Mouse (Mus musculus) brain, embryonic 14.5 days (tissue): Measurements from ENCODE around the gene Rfx7.

ENCODE experiments used
- CTCF ChIP-seq: fragments of 200-500 bp; IDR thresholded peaks from 2 replicates; pipeline ENCODE4 v1.5.1; 2012; ENCODE audit warnings: inconsistent platforms, mild to moderate bottlenecking, moderate library complexity, borderline replicate concordance; ENCODE audit not compliant: insufficient read depth, insufficient read length; ENCODE audit errors: extremely low read depth
- POLR2A ChIP-seq: fragments of 200-500 bp; IDR thresholded peaks from 2 replicates; pipeline ENCODE4 v1.6.1; 2012; ENCODE audit warnings: mild to moderate bottlenecking, inconsistent platforms, borderline replicate concordance; ENCODE audit not compliant: poor library complexity, insufficient read depth, insufficient read length, severe bottlenecking; ENCODE audit errors: extremely low read depth

DNA sequence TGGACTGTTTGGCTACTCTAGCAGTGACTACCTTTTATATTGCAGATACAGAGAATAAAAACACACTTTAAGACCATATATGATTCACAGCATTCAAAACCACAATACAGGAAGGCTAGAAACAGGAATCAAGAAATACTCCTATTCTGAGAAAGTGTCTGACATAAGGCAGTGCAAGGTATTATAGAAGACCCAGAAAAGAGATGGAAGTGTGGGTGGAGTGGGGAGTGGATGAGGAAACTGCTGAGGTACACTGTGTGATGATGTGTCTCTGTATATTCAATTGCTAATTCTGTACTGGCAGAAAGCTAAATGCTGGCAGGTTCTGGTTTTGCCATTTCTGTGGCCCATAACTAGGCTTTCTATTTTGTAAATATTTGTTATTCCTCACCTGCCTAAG is 11.2 kb upstream of the Rfx7 start:
- TF ChIP-seq POLR2A (no peak), CTCF (no peak)
